Mouse (Mus musculus) cerebellum, adult 2 months (tissue): ENCODE measurements at regions not wholly inside any gene's neighbourhood (a gene's known extent, or its start where the extent isn't known, plus 50 kb on each side); places are given as distances from the start of the nearest gene placed in this dataset.

ENCODE experiments used
- DNase-seq, 2 experiments: peaks; one replicate each; pipeline ENCODE4 v3.0.0; 2021
- H3K27ac ChIP-seq: fragments of 200-500 bp; 2 replicates; pipeline ENCODE4 v1.5.1; 2012; ENCODE audit warnings: low read length, control low read depth, inconsistent platforms; ENCODE audit not compliant: insufficient read depth
- H3K27me3 ChIP-seq: fragments of 200-500 bp; 2 replicates; pipeline ENCODE4 v1.6.1; 2012; ENCODE audit warnings: inconsistent platforms, mild to moderate bottlenecking, low read length, moderate library complexity; ENCODE audit not compliant: control insufficient read depth, insufficient read depth
- H3K4me1 ChIP-seq: fragments of 200-500 bp; 2 replicates; pipeline ENCODE4 v1.6.1; 2011; ENCODE audit warnings: low read length; ENCODE audit not compliant: control insufficient read depth, insufficient read depth
- H3K4me3 ChIP-seq: fragments of 200-500 bp; replicated peaks from 2 replicates; pipeline ENCODE3; 2011; ENCODE audit warnings: mild to moderate bottlenecking, low read depth, low read length, control low read depth; ENCODE audit not compliant: insufficient read depth
- CTCF ChIP-seq: fragments of 200-500 bp; IDR thresholded peaks from 2 replicates; pipeline ENCODE4 v1.5.1; 2011; ENCODE audit warnings: low read depth, mild to moderate bottlenecking, control low read depth, low read length, moderate library complexity, borderline replicate concordance; ENCODE audit not compliant: insufficient read depth
- POLR2A ChIP-seq: fragments of 200-500 bp; IDR thresholded peaks from 2 replicates; pipeline ENCODE4 v1.6.1; 2011; ENCODE audit warnings: low read length, control low read depth, borderline replicate concordance; ENCODE audit not compliant: insufficient read depth
- WGBS: fragments of 180-500 bp; shearing (Covaris S2); methylation state at CpG from one replicate; pipeline ENCODE4 v1.1.7; 2018; 5-methylcytosine and 5-hydroxymethylcytosine counted together

DNA sequence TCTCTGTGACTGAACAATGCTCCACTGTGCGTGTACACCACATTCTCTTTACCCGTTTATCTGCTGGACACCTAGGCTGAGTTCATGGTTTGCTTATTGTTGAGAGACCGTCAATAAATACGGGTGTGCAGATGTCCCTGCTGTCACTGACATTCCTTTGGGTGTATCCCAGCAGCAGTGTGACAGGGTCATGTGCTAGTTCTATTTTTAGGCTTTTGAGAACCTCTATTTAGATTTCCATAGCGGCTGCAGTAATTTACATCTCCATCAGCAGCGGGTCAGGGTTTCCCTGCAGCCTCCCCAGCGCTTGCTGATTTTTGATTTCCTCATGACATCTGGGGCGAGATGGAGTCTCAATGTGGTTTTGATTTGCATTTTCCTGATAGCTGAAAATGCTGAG lies 162.1 kb upstream of the Klf14 start:
- H3K27me3 ChIP-seq, result no peaks in the 10 kb centered on the region
- no peak overlapping the region for H3K4me3 ChIP-seq
- peak in 1 of 2 experiments; percentile 52 for DNase-seq
- H3K4me1 ChIP-seq, result peaks cover 17% of the 10 kb centered on the region
- WGBS, result 41% methylated on average over 8 of the region's 8 CpGs
- H3K27ac ChIP-seq, result no peak overlapping the region
- no peak for TF ChIP-seq CTCF
- no peak for TF ChIP-seq POLR2A

DNA sequence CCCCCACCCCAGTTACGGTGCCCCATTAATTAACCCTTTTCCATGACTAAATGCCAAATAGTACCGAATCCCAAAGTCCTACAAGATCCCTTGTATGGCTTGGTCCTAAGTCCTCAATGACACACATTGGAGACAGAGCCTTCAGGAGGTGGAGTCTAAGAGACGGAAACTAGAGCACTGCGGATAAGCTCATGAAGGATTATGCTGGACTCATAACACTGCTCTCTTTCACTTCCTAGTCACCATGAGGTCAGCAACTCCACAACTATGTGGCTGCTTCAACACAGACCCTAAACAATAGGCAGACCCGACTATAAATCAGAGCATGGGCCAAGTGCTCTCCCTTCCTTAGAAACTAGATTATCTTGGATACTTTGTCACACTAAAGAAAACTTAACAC lies 164.0 kb upstream of the Klf14 start:
- Histone ChIP-seq H3K4me1 (peaks cover 11% of the 10 kb centered on the region), H3K4me3 (no peak overlapping the region), H3K27me3 (no peaks in the 10 kb centered on the region), H3K27ac (no peak overlapping the region)
- no peak for TF ChIP-seq POLR2A
- 85% methylated on average over 5 of the region's 5 CpGs for WGBS
- DNase-seq, result no peak

DNA sequence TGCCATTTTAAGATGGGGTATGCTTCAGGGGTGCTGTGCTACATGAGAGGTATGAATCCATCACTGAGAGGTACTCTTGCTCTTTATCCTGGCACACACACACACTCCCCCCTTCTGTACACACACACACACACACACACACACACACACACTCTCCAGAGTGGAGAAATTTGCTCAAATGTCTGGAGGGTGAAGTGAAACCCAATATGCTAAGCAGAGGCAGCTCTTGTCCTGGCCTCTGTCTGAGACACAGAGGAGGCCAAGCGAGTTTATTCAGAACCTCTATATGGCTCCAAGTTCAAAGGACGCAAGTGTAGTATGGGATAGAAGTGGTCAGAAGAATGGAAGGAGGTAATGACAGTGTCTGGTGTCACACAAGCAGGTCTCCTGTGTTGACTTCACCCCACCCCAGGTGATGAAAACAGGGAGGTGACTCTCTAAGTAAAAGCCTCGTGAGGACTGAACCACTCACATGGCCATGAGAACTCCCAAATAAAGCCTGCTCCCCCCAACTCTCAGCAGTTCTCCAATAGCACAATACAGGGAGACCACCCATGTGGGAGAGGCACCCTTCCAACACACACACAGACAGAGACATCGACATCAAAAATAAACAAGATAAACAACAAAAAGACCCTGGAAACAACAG lies 164.6 kb upstream of the Klf14 start:
- TF ChIP-seq CTCF (no peak), POLR2A (no peak)
- Histone ChIP-seq H3K4me1 (peaks cover 11% of the 10 kb centered on the region), H3K4me3 (no peak overlapping the region), H3K27ac (no peak overlapping the region), H3K27me3 (no peaks in the 10 kb centered on the region)
- WGBS, result 72% methylated on average over 4 of the region's 4 CpGs
- DNase-seq, result no peak

DNA sequence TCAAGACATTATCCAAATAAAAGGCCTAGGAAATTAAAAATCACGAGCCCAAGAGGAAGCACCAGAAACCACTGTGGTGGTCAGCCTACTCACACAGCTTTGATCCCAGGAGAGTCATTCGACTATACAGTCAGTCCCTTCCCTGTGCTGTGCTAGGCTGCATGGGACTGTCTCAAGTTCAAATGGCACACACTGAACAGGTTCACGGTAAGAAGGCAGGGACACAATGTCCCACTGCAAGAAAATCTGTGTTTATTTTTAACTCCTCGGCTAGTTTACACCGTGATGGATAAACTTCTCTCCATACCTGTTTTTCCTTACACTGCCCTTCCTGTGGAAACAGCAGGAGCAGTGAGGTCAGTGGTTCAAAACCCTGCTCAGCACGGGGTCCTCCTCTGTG lies 165.2 kb upstream of the Klf14 start:
- 64% methylated on average over 6 of the region's 6 CpGs for WGBS
- H3K4me3 ChIP-seq, result no peak overlapping the region
- peaks cover 11% of the 10 kb centered on the region for H3K4me1 ChIP-seq
- no peaks in the 10 kb centered on the region for H3K27me3 ChIP-seq
- no peak overlapping the region for H3K27ac ChIP-seq
- DNase-seq, result no peak
- TF ChIP-seq CTCF (no peak), POLR2A (no peak)

DNA sequence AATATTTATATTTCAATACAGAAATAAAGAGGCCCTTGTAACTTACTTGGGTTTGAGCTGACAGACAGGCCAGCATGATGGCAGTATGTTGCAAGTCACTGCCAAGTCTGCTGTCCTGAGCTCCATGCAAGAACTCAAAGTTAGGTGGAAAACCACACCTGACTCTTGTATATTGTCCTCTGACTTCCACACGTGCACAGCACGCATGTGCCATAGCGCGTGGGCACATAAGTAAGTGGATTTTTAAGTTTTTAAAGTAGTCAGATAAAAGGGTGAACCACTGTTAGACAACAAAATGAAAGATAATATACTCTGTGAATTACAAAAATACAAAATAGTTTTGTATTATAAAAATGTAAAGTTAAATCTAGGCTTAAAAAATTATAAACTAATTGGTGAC lies 166.0 kb upstream of the Klf14 start:
- Histone ChIP-seq H3K4me3 (no peak overlapping the region), H3K27ac (no peak overlapping the region), H3K27me3 (no peaks in the 10 kb centered on the region), H3K4me1 (peaks cover 11% of the 10 kb centered on the region)
- 90% methylated on average over 4 of the region's 4 CpGs for WGBS
- DNase-seq, result no peak
- TF ChIP-seq CTCF, result no peak
- TF ChIP-seq POLR2A, result no peak

DNA sequence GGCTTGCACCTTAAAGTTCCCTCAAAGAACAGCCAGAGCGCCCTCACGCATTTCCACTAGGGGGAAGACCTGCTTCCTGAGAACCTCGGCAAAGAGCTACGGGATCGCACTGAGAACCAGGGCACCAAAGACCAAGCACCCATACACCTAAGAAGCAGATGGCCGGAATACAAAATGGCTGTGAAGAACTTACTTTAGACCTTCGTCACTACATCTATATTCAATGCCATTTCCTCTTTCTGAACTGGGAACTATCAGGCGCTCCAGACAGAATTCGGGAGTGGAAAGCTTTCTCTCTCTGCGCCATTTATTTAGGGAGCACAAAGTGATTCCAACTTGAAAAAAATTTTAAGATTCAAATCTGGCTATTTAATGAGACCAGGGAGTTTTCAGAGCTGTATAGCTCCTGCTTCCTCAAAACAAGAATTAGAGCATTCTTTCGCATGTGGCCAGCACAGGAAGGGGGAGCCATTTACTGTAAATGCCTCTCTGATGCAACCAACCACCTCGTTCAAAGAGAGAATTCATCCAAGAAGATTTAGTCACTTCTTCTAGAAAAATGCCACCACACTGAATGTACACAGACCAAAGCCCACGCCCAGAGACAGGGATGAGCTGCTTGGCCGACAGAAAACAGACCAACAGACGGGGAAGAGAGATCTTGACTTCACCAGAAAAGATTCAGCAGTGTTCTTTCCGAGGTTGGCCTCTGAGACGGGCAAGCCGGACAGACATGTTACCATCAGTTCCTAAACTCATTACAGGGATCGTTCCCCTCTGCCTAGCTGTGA lies 166.6 kb upstream of the Klf14 start:
- WGBS, result 77% methylated on average over 19 of the region's 19 CpGs
- no peak for DNase-seq
- no peak for TF ChIP-seq POLR2A
- TF ChIP-seq CTCF, result peak; percentile 26; the same call in 1 of the 2 replicates
- H3K4me3 ChIP-seq, result no peak overlapping the region
- H3K4me1 ChIP-seq, result peaks cover 11% of the 10 kb centered on the region
- H3K27ac ChIP-seq, result no peak overlapping the region
- no peaks in the 10 kb centered on the region for H3K27me3 ChIP-seq

DNA sequence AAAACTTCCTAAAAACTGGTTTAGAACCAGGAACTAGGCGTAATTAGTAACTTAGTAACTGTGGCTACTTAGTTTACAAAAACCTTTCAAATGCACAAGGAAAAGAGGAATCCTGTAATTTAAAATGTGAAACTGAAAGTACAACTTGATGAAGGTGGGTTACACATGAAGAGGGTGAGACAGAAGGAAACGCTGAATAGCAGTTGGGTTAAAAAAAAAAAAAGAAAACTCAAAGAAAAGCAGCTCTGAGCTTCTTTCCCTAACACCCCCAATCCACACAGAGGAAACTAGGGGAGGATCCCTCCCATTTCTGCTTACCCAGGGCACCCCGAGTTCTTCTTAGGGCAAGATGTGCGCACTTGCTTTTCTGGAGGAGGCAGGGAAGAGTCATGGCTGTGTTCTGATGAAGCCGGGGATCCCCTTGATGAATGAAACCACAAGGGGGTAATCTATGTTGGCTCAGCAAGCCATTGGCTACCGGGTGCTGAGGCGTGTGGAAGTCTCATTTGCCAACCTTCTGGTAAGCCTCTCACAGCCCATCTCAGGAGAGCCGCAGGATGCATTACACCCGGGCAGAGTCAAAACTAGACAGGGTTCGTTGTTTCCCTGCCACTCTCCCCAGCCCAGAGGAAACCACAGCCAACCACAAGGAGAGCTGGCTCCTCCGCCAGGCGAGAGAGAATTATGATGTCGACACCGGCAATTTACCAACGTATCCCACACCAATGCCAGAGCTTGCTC lies 167.4 kb upstream of the Klf14 start:
- Histone ChIP-seq H3K27ac (no peak overlapping the region), H3K27me3 (no peaks in the 10 kb centered on the region), H3K4me3 (no peak overlapping the region), H3K4me1 (peaks cover 11% of the 10 kb centered on the region)
- DNase-seq, result no peak
- no peak for TF ChIP-seq CTCF
- TF ChIP-seq POLR2A, result no peak
- WGBS, result 32% methylated on average over 15 of the region's 15 CpGs
